Mouse (Mus musculus) thymus, adult 2 months (tissue): ENCODE data around the gene Tmem52.

Experiments used
- CTCF ChIP-seq: fragments of 200-500 bp; IDR thresholded peaks from 2 replicates; pipeline ENCODE4 v1.5.1; 2012; ENCODE audit warnings: mild to moderate bottlenecking, control low read depth, low read length, moderate library complexity, borderline replicate concordance; ENCODE audit not compliant: control insufficient read depth, poor library complexity, insufficient read depth; ENCODE audit errors: extremely low read depth
- POLR2A ChIP-seq: fragments of 200-500 bp; IDR thresholded peaks from 2 replicates; pipeline ENCODE4 v1.6.1; 2012; ENCODE audit warnings: mild to moderate bottlenecking, low read length, control low read depth, moderate library complexity; ENCODE audit not compliant: control insufficient read depth, poor library complexity, insufficient read depth; ENCODE audit errors: extremely low read depth

- no peak for TF ChIP-seq POLR2A
- no peak for TF ChIP-seq CTCF
Observed at GRCm38 (mm10) chr4:155488232-155489025, 19.5 kb downstream of the Tmem52 start.
